Mouse (Mus musculus): Measurements from ENCODE around the gene Lhx1. TPM values are rescaled to one million over a fixed set of nuclear protein-coding genes. Genes with fewer than 3 reads are reported as not detected.

The Lhx1 gene
- total RNA-seq (2021) = under 1 TPM; 0.27 to 0.28 TPM
- long read RNA-seq = 0 reads

GRCm38 (mm10) chr11:84525421-84526274 is at the start of gene Lhx1:
Gene Lhx1, minus strand, starts transcription at chr11:84525535.
- DNase-seq (ENCODE audit: low spot score in 2 of 2) = no peak

GRCm38 (mm10) chr11:84574834-84575233 is 49.5 kb upstream of the Lhx1 start:
- DNase-seq (ENCODE audit: low spot score in 2 of 2) = no peak

- DNase-seq (ENCODE audit: low spot score in 2 of 2) = no peak
These were observed 48.3 kb upstream of the Lhx1 start for GRCm38 (mm10) chr11:84573637-84574036.

- peak in 1 of 2 experiments; percentile 22 for DNase-seq (ENCODE audit: low spot score in 2 of 2)
These were observed 45.5 kb upstream of the Lhx1 start for GRCm38 (mm10) chr11:84570812-84571211.

GRCm38 (mm10) chr11:84570392-84570791 is 45.1 kb upstream of the Lhx1 start:
- peak in 1 of 2 experiments; percentile 12 for DNase-seq (ENCODE audit: low spot score in 2 of 2)

- DNase-seq (ENCODE audit: low spot score in 2 of 2) = no peak
These were observed 43.9 kb upstream of the Lhx1 start for GRCm38 (mm10) chr11:84569052-84569751.

- DNase-seq (ENCODE audit: low spot score in 2 of 2) = peak in 1 of 2 experiments; percentile 9
These were observed 43.1 kb upstream of the Lhx1 start for GRCm38 (mm10) chr11:84568482-84568881.

- DNase-seq (ENCODE audit: low spot score in 2 of 2) = no peak
These were observed 41.4 kb upstream of the Lhx1 start for GRCm38 (mm10) chr11:84566691-84567090.

- DNase-seq (ENCODE audit: low spot score in 2 of 2) = peak in 1 of 2 experiments; percentile 41
These were observed 39.9 kb upstream of the Lhx1 start for GRCm38 (mm10) chr11:84565224-84565623.

- DNase-seq (ENCODE audit: low spot score in 2 of 2) = no peak
These were observed 38.0 kb upstream of the Lhx1 start for GRCm38 (mm10) chr11:84563360-84563759.

GRCm38 (mm10) chr11:84562758-84563347 is 37.5 kb upstream of the Lhx1 start:
- no peak for DNase-seq (ENCODE audit: low spot score in 2 of 2)

- DNase-seq (ENCODE audit: low spot score in 2 of 2) = no peak
These were observed 36.2 kb upstream of the Lhx1 start for GRCm38 (mm10) chr11:84561546-84561945.

GRCm38 (mm10) chr11:84553821-84554450 is 28.6 kb upstream of the Lhx1 start:
- no peak for DNase-seq (ENCODE audit: low spot score in 2 of 2)

GRCm38 (mm10) chr11:84551296-84551695 is 26.0 kb upstream of the Lhx1 start:
- no peak for DNase-seq (ENCODE audit: low spot score in 2 of 2)

GRCm38 (mm10) chr11:84549258-84549791 is 24.0 kb upstream of the Lhx1 start:
- DNase-seq (ENCODE audit: low spot score in 2 of 2) = no peak

GRCm38 (mm10) chr11:84548293-84548692 is 23.0 kb upstream of the Lhx1 start:
- DNase-seq (ENCODE audit: low spot score in 2 of 2) = no peak

- DNase-seq (ENCODE audit: low spot score in 2 of 2) = no peak
These were observed 14.6 kb upstream of the Lhx1 start for GRCm38 (mm10) chr11:84539981-84540380.

- no peak for DNase-seq (ENCODE audit: low spot score in 2 of 2)
These were observed 4.7 kb upstream of the Lhx1 start for GRCm38 (mm10) chr11:84529797-84530703.

GRCm38 (mm10) chr11:84529143-84529755 is 3.9 kb upstream of the Lhx1 start:
- DNase-seq (ENCODE audit: low spot score in 2 of 2) = no peak
